Comparison of ENCODE assay signal across 9 mouse cellular contexts in the genomic region with DNA sequence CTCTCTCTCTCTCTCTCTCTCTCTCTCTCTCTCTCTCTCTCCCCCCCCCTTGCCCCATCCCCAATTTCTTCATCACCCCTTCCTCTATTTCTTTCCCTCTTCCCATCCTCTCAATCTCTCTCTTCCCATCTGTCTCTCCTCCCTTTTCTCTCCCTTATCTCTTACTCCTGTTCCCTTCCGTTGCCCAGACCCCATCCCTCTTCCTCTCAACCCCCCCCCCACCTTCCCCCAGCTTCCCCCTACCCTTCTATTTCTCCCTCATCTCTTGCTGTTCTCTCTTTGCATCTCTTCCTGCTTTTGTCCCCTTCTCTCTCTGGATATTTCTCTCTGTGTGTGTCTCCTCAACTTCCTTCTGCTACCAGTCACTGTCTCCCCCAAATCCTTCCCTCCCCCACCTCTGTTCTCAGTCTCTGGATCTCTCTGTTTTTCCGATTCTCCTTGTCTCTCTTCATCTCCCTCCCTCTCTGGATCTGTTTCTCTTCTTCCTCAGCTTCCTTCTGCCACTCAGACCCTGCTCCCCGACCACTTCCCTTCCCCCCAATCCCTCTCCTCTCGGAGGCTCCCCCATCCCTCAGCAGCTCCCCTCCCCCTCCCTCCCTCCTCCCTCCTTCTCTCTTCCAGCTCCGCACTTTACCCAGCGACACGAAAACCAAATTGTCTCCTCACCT. TPM values are rescaled to one million over a fixed set of nuclear protein-coding genes. Genes with fewer than 3 reads are reported as not detected.
DNase-seq lines count a peak whose midpoint lies in the region; ATAC-seq and TF ChIP-seq lines count a peak whose summit lies in the region.
"Had no signal": no experiment of that assay in that cellular context is flagged by ENCODE, and none has a peak within 500 bp of the region (broad histone marks: within the 10 kb centered on the region; RNA-seq: fewer than 3 reads in every experiment).

A gene (plus strand): TSS at position 271 of the 668 bp plus-strand sequence.

- H3K9ac ChIP-seq in intestine, postnatal 0 days (ENCODE audit: low read depth, low read length) = no peak within 1 kb of the TSS
- peak within 1 kb of the TSS; percentile 53 for H3K9ac ChIP-seq in neural tube, embryonic 12.5 days

- H3K27me3 ChIP-seq in intestine, postnatal 0 days (replicated peaks; ENCODE audit: control insufficient read depth, insufficient read depth, low read length) = no peaks in the 10 kb centered on the region
- H3K27me3 ChIP-seq in neural tube, embryonic 12.5 days (replicated peaks) = no peaks in the 10 kb centered on the region

- ATAC-seq in intestine, postnatal 0 days = no peak
- ATAC-seq in neural tube, embryonic 12.5 days (ENCODE audit: low FRiP score, low read depth) = peak; percentile 46

- no peak for TF ChIP-seq POLR2A in embryonic fibroblast, embryonic 13.5 days (IDR thresholded peaks at IDR 0.05; ENCODE audit: low read depth, low read length)

- WGBS in intestine, postnatal 0 days = 0% methylated on average over 7 of the region's 7 CpGs
- WGBS in neural tube, embryonic 12.5 days = under 1% methylated on average over 7 of the region's 7 CpGs

- no peaks in the 10 kb centered on the region for H3K36me3 ChIP-seq in intestine, postnatal 0 days (ENCODE audit: control insufficient read depth, insufficient read depth)
- H3K36me3 ChIP-seq in neural tube, embryonic 12.5 days = peaks cover 11% of the 10 kb centered on the region; the same call in 1 of the 2 replicates

- no peaks in the 10 kb centered on the region for H3K4me1 ChIP-seq in embryonic fibroblast, embryonic 13.5 days (ENCODE audit: control insufficient read depth, insufficient read depth, low read length)
- no peaks in the 10 kb centered on the region for H3K4me1 ChIP-seq in intestine, postnatal 0 days (replicated peaks; ENCODE audit: control insufficient read depth, insufficient read depth, low read length)
- peaks cover 21% of the 10 kb centered on the region for H3K4me1 ChIP-seq in neural tube, embryonic 12.5 days

- no peak for TF ChIP-seq CTCF in layer of hippocampus, adult 2 months (conservative IDR thresholded peaks at IDR 0.05)
- no peak for TF ChIP-seq CTCF in embryonic fibroblast, embryonic 13.5 days (IDR thresholded peaks at IDR 0.05; ENCODE audit: borderline replicate concordance, insufficient read depth, low read length)
- no peak for TF ChIP-seq CTCF in intestine, postnatal 0 days (IDR thresholded peaks at IDR 0.05; ENCODE audit: low read depth)

- H3K4me3 ChIP-seq in layer of hippocampus, adult 2 months = peak within 1 kb of the TSS; percentile 60
- H3K4me3 ChIP-seq in embryonic fibroblast, embryonic 13.5 days (ENCODE audit: insufficient read depth, low read length) = peak within 1 kb of the TSS; percentile 17; the same call in 1 of the 2 replicates
- H3K4me3 ChIP-seq in intestine, postnatal 0 days (ENCODE audit: low read depth, low read length) = no peak within 1 kb of the TSS
- peak within 1 kb of the TSS; percentile 40 for H3K4me3 ChIP-seq in neural tube, embryonic 12.5 days

- no peak for DNase-seq in layer of hippocampus, adult 2 months (ENCODE audit: low spot score in 2 of 2)
- no peak for DNase-seq in layer of hippocampus, adult 11-12 months (ENCODE audit: low spot score)
- DNase-seq in spleen, postnatal 10 days (ENCODE audit: low spot score in 2 of 2) = no peak
- DNase-seq in cerebellum, adult 9-11 months = no peak
- no peak for DNase-seq in adipocyte (ENCODE audit: low spot score)

- H3K9me3 ChIP-seq in intestine, postnatal 0 days (ENCODE audit: control insufficient read depth) = no peaks in the 10 kb centered on the region
- H3K9me3 ChIP-seq in neural tube, embryonic 12.5 days = no peaks in the 10 kb centered on the region

- peak within 1 kb of the TSS; percentile 96 for H3K27ac ChIP-seq in layer of hippocampus, adult 2 months
- H3K27ac ChIP-seq in embryonic fibroblast, embryonic 13.5 days (ENCODE audit: insufficient read depth, low read length) = no peak within 1 kb of the TSS
- no peak within 1 kb of the TSS for H3K27ac ChIP-seq in intestine, postnatal 0 days (ENCODE audit: low read depth, low read length)
- no peak within 1 kb of the TSS for H3K27ac ChIP-seq in neural tube, embryonic 12.5 days

- H3K4me2 ChIP-seq in intestine, postnatal 0 days (replicated peaks; ENCODE audit: low read depth) = peak within 1 kb of the TSS; percentile 38
- peak within 1 kb of the TSS; percentile 73 for H3K4me2 ChIP-seq in neural tube, embryonic 12.5 days (replicated peaks)

RNA-seq across cellular contexts. Expression of the gene that starts here (rescaled TPM):
- 100 to 1,000 TPM; 411 to 415 TPM for total RNA-seq in layer of hippocampus, adult 2 months (2021)
- 3.7 and 4.1 TPM in 2 replicates for polyA plus RNA-seq in embryonic fibroblast, embryonic 13.5 days (2011; ENCODE audit: insufficient read length, low read depth, missing spikeins)
- polyA plus RNA-seq in intestine, postnatal 0 days (2015; fragmentation: Nextera tagmentation; extraction: Ambion mirVana) = 0.27 and 0.85 TPM in 2 replicates
- 7.1 and 8.2 TPM in 2 replicates for polyA plus RNA-seq in neural tube, embryonic 12.5 days (2016; fragmentation: Nextera tagmentation; extraction: Ambion mirVana)
- polyA plus RNA-seq: liver, embryonic 16.5 days had no signal
